Mouse (Mus musculus) adrenal gland, adult (tissue): ENCODE results near the gene Pip4p1.

Experiments
- DNase-seq, 2 experiments: peaks; one replicate each; pipeline ENCODE4 v3.0.0; 2022 to 2023; ENCODE audit warnings: low spot score in 1 of 2; ENCODE audit not compliant: inconsistent age in 2 of 2

The Pip4p1 gene

DNA sequence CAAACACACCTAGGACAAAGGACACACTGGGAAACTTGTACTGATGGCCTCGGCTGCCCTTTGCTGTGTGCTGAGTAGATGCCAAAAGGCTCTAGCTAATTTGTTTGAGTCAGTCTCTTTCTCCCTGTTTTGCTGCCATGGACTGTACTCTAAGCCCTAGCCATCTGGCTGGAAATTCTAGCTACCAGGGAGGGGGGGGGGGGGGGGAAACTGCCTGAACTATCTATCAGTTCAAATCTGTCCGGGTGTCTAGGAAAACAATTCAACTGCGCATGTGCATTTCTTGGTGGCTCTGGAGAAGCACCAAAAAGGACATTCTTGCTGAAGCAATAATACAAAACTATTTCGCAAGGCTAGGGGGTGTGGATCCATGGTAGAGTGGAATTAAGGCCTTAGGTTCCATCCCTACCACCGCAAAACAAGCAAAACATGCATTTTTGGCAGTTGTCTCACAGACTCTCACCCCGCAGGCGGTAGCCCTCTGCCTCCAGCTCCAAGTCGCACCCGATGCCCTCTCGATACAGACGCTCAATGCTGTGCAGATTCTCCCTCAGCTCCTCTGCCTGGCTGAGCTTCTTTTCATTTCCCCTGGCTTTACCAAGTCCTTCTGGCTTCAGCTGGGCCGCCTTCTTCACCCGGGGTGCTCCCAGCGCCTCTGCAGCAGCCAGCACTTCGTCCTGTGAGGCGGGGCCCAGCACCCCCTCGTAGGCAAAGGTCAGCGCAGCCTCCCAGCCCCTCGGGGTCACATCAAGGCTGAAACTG, 34.5 kb downstream of the Pip4p1 start:
- DNase-seq: peak; percentile 61 to 91

DNA sequence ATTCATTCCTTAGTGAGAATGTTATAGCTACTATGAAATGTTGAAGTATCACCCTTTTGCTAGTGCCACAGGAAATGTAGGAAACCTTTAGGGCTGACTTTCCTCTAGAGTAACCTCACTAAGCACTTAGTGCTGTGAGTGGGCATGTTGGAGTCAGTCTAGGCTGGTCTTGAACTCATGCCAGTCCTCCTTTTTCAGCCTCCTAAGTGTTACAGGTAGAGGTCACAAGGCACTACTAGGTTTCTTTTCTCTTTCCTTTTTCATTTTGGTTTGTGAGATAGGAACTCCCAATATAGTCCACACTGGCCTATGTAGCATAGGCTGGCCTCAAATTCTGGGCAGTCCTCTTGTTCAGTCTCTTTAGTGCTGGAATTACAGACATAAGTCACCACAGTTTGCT, 35.2 kb downstream of the Pip4p1 start:
- no peak for DNase-seq

DNA sequence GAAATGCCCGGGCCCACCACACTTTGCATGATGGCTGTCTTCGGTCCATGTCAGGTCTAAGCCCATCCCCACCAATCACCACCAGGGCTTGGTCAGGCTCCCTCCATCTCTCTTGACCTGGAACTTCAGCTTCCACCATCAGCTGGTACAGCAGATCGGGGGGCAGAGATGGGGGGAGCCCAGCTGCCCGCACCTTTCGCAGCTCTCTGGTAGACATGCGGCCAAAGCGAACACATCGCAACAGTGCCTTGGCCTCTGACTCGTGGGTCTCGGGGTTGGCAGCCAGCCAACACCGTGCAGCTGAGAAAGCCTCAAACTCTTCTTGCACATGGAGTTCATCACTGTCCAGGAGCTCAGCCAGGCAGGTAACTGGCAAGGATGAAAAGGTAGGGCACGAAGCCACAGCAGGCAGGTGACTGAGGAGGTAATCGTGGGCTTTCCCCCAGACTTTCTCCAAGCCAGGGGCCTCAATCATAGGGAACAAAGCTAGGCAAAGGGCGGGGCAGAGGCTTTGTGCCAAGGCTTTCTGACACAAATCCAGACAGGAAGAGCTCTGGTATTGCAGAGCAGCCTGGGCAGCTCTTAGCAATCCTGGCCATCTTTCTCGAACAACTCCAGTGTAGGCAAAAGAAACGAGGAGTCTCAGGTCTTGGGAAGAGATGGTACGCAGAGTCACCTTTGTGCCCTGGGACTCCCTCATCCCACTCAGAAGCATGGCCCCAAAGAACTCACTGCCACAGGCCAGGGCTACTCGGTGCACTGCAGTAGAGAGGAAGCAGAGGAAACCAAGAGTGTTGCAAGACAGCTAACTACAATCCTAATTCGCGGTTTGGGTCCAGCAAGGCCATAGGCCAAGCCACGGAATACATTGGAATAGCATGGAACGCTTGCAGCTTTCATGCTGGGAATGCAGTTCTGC, 37.9 kb downstream of the Pip4p1 start:
- peak in 1 of 2 experiments; percentile 68 for DNase-seq

DNA sequence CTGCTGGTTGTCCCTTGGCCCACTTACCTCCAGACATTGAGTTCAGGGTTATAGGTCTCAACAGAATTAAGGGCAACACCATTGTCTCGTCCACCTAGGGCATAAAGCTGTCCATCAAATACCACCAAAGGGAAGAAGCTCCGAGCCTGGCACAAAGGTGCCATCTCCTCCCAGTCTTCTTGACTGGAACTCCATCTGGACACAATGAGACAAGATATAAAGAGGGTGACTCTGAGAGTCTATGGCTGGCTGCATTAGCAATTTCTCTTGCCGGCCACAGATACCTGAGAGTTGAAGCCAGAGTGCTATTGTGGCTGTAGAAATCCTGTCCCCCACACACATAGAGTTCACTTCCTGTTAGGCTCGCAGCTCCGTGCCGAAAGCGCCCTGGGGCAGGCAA, 38.6 kb downstream of the Pip4p1 start:
- no peak for DNase-seq

DNA sequence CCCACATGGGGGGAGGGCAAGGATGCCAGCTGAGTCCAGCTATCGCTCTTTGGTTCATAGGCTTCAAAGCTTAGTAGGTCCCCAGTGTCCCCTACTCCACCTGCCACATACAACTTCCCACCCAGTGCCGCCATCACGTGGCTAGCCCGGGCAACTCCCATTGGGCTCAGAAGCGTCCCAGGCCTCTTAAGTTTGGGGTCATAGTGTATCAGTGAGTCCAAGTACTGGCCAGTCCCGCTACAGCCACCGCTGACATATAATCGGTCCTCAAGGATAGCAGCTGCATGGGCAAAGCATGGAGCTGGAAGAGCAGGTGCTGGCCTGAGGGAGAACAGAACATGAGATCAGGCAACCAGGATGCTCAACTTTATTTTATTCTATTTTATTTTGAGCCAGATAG, 39.0 kb downstream of the Pip4p1 start:
- DNase-seq: no peak

DNA sequence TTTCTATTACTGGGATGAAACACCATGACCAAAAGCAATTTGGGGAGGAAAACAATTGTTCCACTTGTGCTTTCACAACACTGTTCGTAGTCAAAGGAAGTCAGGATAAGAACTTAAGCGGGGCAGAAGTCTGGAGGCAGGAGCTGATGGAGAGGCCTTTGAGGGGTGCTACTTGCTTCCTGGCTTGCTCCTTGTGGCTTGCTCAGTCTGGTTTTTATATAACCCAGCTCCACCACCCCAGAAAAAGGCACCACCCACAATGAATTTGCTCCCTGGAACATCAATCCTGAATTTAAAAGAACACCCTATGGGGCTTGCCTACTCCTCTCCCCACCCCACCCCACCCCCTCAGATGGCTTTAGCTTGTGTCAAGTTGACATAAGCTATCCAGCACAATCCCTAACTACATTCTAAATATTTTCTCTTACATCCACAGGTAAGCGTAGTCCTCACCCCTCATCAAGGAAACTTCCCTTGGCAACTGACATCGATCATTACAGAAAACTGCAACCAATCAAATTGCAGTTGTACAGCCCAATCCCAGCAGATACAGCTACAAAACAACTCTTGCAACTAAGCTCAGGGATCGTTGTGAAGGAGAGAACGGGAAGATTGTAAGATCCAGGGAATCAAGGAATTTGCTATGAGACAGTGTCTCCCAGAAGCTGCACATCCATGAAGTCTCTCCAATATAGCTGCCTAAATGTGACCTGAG, 54.3 kb downstream of the Pip4p1 start:
- no peak for DNase-seq
